Comparison of ENCODE assay signal across 8 mouse cellular contexts in the genomic region with DNA sequence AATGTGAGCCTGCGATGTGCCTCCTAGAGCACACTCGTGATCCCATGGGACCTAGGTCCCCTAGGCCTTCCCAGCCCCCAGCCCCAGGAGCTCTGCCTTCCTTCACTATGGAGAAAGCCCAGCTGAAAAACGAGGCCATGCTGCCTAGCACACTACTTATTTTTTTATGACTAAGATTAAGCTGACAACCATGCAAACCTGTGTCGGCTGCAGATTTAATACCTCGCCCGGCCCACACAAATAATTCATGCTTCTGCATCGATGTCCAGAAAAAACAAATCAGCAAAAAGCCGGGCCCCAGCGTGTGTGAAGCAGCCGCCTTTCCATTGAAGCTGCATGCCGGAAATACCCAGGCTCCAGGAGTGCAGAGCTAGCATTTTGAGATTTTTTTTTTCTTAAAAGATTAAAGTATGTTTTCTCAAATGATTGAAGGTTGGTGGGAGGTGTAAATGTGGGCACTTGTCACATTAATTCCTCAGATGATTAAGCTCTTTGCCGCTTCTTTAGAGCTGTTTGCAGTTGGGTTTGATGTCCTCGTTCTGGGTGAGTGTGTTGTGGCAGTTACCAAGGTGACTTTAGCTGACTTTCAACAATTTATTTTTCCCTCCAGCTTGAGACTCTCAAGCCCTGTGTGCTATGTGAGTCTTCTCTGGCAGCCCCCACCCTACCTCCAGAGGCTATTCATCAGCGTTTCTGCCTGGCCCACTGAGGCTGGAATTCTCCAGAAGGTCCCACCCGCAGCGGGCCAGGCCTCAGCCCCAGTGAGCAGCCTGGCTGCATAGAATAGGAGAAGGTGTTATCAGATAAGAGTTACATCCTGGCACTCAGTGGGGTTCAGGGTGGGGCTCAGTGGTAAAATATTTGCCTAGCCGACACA. TPM values are rescaled to one million over a fixed set of nuclear protein-coding genes. Genes with fewer than 3 reads are reported as not detected.
DNase-seq lines count a peak whose midpoint lies in the region; ATAC-seq and TF ChIP-seq lines count a peak whose summit lies in the region.

No protein-coding gene starts in this region.

- H3K4me2 ChIP-seq in limb, embryonic 13.5 days (replicated peaks): no peak overlapping the region

- 0 out of 2 replicates have a peak overlapping the region, but pooled peaks have one; percentile 9 for H3K9ac ChIP-seq in limb, embryonic 13.5 days

- H3K4me3 ChIP-seq in embryonic fibroblast, embryonic 13.5 days (ENCODE audit: insufficient read depth, low read length): no peak overlapping the region
- no peak overlapping the region for H3K4me3 ChIP-seq in limb, embryonic 13.5 days
- H3K4me3 ChIP-seq in small intestine, adult 2 months (ENCODE audit: low read depth, low read length): no peak overlapping the region

- no peak for TF ChIP-seq POLR2A in embryonic fibroblast, embryonic 13.5 days (IDR thresholded peaks at IDR 0.05; ENCODE audit: low read depth, low read length)
- TF ChIP-seq POLR2A in small intestine, adult 2 months (IDR thresholded peaks at IDR 0.05; ENCODE audit: low read depth, low read length): no peak

- WGBS in limb, embryonic 13.5 days: 34% methylated on average over 17 of the region's 17 CpGs
- 64% methylated on average over 17 of the region's 17 CpGs for WGBS in small intestine, adult 2 months

- peak overlapping the region; percentile 79 for H3K27ac ChIP-seq in embryonic fibroblast, embryonic 13.5 days (ENCODE audit: insufficient read depth, low read length)
- H3K27ac ChIP-seq in limb, embryonic 13.5 days: peak overlapping the region; percentile 52; the same call in 1 of the 2 replicates
- peak overlapping the region; percentile 47 for H3K27ac ChIP-seq in small intestine, adult 2 months (ENCODE audit: insufficient read depth, low read depth, low read length)

- no peaks in the 10 kb centered on the region for H3K27me3 ChIP-seq in limb, embryonic 13.5 days
- H3K27me3 ChIP-seq in small intestine, adult 2 months (ENCODE audit: control insufficient read depth, insufficient read depth, low read length): no peaks in the 10 kb centered on the region

- no peak for TF ChIP-seq CTCF in embryonic fibroblast, embryonic 13.5 days (IDR thresholded peaks at IDR 0.05; ENCODE audit: borderline replicate concordance, insufficient read depth, low read length)
- no peak for TF ChIP-seq CTCF in small intestine, adult 2 months (IDR thresholded peaks at IDR 0.05; ENCODE audit: extremely low read depth, insufficient read length, insufficient replicate concordance, low read depth, low read length)

- DNase-seq in embryo, embryonic 10 days (ENCODE audit: low spot score): peak; percentile 32
- DNase-seq in embryo, embryonic 9.5 days (ENCODE audit: extremely low spot score): no peak
- peak; percentile 84 for DNase-seq in CD4-positive helper T cell, adult 2 months (ENCODE audit: low read depth, low spot score)
- DNase-seq in MN1 (ENCODE audit: low spot score): no peak
- DNase-seq in gastrocnemius, postnatal 4 days (ENCODE audit: low spot score in 2 of 2): no peak

- H3K4me1 ChIP-seq in embryonic fibroblast, embryonic 13.5 days (ENCODE audit: control insufficient read depth, insufficient read depth, low read length): peaks cover 18% of the 10 kb centered on the region; the same call in 1 of the 2 replicates
- peaks cover 26% of the 10 kb centered on the region for H3K4me1 ChIP-seq in limb, embryonic 13.5 days
- peaks cover 13% of the 10 kb centered on the region for H3K4me1 ChIP-seq in small intestine, adult 2 months (ENCODE audit: control insufficient read depth, insufficient read depth, insufficient read length, low read length)

- no peak for ATAC-seq in limb, embryonic 13.5 days (ENCODE audit: low FRiP score, low read depth)

- no peaks in the 10 kb centered on the region for H3K9me3 ChIP-seq in limb, embryonic 13.5 days

- peaks cover 47% of the 10 kb centered on the region for H3K36me3 ChIP-seq in limb, embryonic 13.5 days
- H3K36me3 ChIP-seq in small intestine, adult 2 months (ENCODE audit: control insufficient read depth, insufficient read depth, low read length): peaks cover 3% of the 10 kb centered on the region; the same call in 1 of the 2 replicates

RNA-seq across cellular contexts. Expression of a gene that starts 30.9 kb away (rescaled TPM):
- 22.1 and 25.9 TPM in 2 replicates for polyA plus RNA-seq in embryonic fibroblast, embryonic 13.5 days (2011; ENCODE audit: insufficient read length, low read depth, missing spikeins)
- polyA plus RNA-seq in limb, embryonic 13.5 days (2015; fragmentation: Nextera tagmentation; extraction: Ambion mirVana): 13.6 and 14.2 TPM in 2 replicates
- polyA plus RNA-seq in small intestine, adult 2 months (2012; rRNA removed): 42.3 and 54.8 TPM in 2 replicates
- total RNA-seq in gastrocnemius, postnatal 4 days (2021): 10 to 100 TPM; 40.4 to 41.4 TPM

Comparison
In these comparisons a context has a peak if more than half of its experiments do, and no peak if none do; other contexts are left out.
1. DNase-seq: peak in embryo, embryonic 10 days (single experiment) and CD4-positive helper T cell, adult 2 months (single experiment); none in embryo, embryonic 9.5 days (single experiment), MN1 (single experiment) and gastrocnemius, postnatal 4 days (0 of 2).
2. Peak in every context shown above with its lines, with median percentiles within 50 percentile points of each other: H3K27ac ChIP-seq.